Mouse (Mus musculus) adrenal gland, postnatal 36 days (tissue): ENCODE results near the gene Znfx1. TPM values are rescaled to one million over a fixed set of nuclear protein-coding genes. Genes with fewer than 3 reads are reported as not detected.

ENCODE experiments used
- DNase-seq, 2 experiments: peaks; one replicate each; pipeline ENCODE4 v3.0.0; 2021; ENCODE audit warnings: mixed read lengths in 1 of 2
- long read RNA-seq, 2 experiments: library from polyadenylated mRNA; stranded (forward); transcript quantifications; one replicate each; pipeline ENCODE4 v2.0.0; 2021; ENCODE audit warnings: borderline sequencing depth in 2 of 2
- total RNA-seq, 2 experiments: library from RNA; stranded (reverse); gene quantifications; 2 replicates each; pipeline ENCODE4 v1.2.3; 2021

The Znfx1 gene
- total RNA-seq: 10 to 100 TPM; 50.0 to 57.8 TPM
- long read RNA-seq, experiment 1, partial matches to known transcripts: 1 of 4 reads
- long read RNA-seq, experiment 1, other reads (novel, unspliced or antisense): 3 of 4 reads
- long read RNA-seq, experiment 2, full-length matches to known transcripts: 1 of 7 reads
- long read RNA-seq, experiment 2, partial matches to known transcripts: 3 of 7 reads
- long read RNA-seq, experiment 2, other reads (novel, unspliced or antisense): 3 of 7 reads

DNA sequence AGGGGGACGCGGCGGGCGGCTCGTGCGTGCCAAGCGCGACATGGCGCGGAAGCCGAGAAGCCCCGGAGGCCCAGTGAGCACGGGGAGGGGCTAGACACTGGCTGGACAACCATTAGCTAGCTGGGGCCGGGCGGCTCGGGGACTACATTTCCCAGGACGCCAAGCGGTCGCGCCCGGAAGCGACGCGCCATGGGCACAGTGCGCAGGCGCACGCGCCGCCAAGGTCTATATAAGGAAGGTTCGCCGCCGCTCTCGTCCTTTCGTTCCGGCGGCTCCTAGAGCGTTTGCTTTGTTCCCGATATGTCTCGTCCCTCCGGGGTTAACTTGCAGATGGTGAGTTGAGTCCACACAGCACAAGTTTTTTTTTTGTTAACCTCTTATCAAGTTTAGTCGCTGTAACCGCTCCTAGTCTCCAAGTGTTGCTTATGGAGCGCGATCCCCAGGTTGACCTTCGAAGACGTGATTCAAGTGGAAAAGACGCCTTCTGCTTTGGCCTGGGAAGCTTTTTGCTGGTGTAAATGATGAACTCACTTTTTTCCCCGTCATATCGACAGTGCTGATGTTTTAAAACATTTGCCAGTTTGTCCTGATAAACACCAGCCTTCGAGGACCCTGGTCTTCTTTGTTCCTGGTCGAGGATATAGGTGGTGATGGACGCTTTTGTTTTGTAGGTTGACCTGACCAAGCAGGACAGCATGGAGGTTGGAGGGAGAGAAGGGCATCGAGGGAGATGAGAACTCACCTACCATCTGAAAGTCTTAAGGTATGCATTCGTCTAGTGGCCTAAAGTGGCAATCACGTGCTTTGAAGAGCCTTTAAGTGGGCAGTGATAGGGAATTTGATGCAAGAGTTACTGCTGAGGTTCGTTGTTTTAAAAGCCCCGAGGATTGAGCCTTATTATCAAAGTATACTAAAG, at the start of gene Znfx1:
TSS of gene Znfx1 (minus strand) at position 51 of the 916 bp plus-strand sequence.
- peak; percentile 95 for DNase-seq

DNA sequence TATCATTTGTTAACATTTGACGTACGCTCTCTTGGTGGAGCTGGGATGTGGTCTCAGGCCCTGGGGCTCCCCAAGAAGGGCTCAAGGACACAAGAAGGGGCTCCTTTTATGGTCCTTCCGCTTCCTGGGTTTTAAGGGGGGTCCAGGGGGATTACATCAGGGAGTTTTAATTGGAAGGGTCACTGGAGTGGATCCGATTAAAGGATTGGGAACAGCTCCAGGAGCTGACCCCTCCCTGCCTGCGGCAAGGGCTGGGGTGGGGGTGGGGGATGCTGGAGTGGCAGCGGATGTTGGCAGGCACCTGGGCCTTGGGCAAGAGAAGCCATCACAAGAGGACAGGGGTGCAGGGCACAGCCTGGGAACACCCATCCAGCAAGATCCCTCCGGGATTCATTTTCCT, 49.4 kb upstream of the Znfx1 start:
- DNase-seq: no peak

GRCm38 (mm10) chr2:167109506-167109905, 46.7 kb upstream of the Znfx1 start:
- no peak for DNase-seq

GRCm38 (mm10) chr2:167103546-167103945, 40.7 kb upstream of the Znfx1 start:
- DNase-seq: no peak

DNA sequence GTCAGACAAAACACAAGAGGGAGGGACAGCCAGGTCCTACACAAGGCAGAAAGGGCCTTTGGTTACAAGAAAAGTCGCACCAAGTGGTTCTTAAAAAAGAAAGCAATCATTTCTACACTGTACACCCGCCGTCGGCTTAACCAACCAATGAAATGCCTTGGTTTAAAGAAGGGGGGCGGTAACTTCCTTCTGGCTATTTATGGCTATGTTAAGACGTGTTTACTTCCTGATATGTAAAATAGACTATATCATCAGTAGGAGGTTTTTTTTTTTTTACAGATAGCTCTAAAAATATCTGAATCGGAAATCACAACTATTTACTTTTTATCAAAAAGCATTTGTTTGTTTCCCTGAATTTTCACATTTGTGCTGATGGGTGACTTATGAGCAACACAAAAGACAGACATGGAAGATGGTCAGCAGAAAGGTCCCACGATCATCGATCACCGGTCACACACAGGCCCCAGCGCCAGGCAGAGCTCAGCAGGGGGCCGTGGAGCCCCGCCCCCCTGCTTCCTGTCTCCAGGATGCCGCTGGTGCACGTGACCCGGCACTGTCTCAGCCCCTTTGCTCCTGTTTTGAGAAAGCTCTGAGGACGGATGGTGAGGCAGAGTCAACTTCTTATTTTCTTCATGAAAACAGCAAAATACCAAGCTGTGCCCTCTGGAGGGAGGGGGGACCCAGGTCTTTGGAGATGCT, 39.1 kb upstream of the Znfx1 start:
- peak; percentile 53 to 77 for DNase-seq

DNA sequence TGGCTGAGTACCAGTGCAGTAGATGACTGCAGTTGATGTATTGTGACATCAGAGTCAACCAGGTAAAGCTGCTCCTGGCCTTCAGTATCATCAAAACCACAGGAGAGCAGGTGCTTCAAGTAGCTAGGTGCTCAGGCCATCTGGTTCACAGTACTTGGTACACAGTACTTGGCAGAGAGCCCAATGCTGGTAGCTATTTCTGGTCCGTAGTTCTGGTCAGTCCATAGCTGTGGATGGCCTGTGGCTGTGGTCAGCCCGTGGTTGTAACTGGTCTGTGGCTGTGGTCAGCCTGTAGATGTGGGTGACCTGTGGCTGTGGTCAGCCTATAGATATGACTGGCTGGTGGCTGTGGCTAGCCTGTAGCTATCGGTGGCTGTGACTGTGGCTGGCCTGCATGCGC, 31.9 kb upstream of the Znfx1 start:
- no peak for DNase-seq

- DNase-seq: no peak
These were observed 30.5 kb upstream of the Znfx1 start for GRCm38 (mm10) chr2:167093171-167093900.

DNA sequence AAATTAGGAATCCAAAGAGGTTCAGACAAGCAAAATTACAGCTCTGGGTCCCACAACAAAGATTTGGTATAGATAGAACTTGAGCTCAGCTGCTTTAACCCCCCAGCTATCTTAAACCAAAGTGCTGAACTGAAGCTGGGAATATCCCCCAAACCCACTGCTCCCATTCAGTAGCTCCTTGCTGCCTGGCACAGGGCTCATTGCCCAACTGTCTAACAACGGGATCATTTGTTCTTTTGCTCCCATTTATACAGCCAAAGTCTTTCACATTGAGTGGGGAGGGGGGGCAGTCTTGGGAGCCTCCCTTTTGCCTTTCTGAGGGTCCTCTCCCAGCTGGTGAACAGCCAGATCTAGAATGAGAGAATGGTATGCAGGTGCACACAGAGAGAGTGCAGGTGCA, 27.5 kb upstream of the Znfx1 start:
- DNase-seq: no peak

DNA sequence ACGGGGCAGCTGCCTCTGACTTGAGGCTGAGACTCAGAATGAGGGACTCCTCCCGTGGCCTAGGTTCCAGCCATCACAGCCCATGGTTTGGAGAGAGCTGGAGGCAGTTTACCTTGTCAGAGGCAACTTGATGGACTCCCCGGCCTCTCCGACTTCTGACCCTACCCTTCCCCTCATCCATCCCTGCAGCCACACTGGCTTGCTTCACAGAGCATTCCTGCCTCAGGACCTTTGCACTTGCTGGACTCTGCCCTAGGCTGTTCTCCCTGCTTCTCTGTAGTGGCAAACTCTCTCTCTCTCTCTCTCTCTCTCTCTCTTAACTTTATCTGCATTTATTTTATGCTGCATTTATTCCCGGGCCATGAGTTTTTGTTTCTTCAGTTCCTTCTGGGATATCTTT, 24.0 kb upstream of the Znfx1 start:
- no peak for DNase-seq

GRCm38 (mm10) chr2:167086092-167086491, 23.3 kb upstream of the Znfx1 start:
- DNase-seq: no peak

- peak in 1 of 2 experiments; percentile 23 for DNase-seq
These were observed 18.8 kb upstream of the Znfx1 start for GRCm38 (mm10) chr2:167081639-167082038.

GRCm38 (mm10) chr2:167081135-167081534, 18.3 kb upstream of the Znfx1 start:
- DNase-seq: no peak

DNA sequence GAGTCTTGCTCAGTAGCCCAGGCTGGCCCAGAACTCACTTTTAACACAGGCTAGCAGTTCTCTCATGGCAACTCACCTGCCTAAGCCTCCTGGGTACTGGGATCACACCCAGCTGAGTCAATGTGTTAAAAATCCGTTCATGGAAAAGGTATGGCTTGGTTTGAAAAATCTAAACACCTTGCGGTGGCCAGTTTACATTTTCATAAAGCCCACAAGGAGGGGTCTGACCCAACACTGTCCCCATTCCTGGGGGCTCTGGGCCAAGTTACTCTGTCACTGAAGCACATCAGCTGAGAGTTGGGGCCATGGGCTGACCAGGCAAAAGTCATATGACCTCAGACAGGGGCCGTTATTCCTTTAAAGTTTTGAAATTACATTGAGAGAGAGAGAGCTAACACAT, 17.6 kb upstream of the Znfx1 start:
- DNase-seq: no peak

DNA sequence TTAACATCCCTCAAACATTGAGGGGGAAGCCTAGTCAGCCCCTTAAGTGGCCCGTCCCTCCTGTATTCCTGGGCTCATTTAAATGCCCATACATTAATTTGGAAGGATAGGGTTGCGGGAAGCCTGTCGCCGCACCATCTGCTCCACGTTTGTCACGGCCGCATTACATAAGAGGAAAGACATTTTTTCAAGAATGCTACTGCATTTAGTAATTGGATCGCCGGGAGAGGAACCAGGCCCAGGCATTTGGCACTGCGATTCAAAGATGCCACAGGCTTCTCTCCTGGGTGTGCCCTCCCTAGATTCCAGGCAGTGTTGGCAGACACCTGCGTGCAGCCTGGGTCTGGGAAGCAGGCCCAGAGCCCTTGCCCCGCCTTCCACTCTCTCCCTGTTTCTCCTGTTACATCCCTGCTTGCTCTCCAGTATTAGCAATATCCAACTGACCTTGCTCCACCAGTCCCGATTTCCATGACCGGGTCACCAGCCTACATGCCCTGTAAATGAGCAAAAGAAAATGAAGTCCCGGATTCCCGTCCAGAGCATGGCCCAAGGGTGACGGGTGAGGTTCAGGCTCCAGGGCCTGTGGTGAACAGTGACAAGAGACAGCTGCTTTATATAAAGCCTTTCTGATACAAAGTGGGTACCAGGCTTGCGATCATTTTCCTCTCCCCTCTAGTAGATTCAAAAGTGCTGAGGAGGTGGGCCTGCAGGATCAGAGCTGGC, 16.9 kb upstream of the Znfx1 start:
- no peak for DNase-seq

GRCm38 (mm10) chr2:167078931-167079495, 16.2 kb upstream of the Znfx1 start:
- no peak for DNase-seq

DNA sequence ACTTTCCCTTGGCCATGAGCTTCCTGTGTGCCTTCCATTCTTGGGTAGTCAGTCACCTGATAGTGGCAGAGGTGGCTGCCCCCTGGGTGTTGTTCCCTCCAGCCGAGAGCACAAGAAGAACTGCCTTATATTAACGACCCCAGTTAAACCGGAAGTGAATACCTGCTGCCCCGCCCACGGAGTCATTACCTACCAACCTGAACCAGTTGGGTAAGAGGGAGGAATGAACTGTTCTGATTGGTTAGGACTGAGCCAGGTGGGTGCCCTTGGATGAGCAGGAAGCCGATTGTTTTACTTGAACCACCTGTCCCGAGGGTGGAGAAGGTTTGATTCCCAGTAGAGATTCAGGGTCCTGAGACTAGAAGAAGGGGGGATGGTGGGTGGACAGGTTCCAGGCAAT, 15.7 kb upstream of the Znfx1 start:
- DNase-seq: no peak

GRCm38 (mm10) chr2:167077199-167077962, 14.6 kb upstream of the Znfx1 start:
- DNase-seq: no peak

GRCm38 (mm10) chr2:167076759-167077158, 13.9 kb upstream of the Znfx1 start:
- no peak for DNase-seq

DNA sequence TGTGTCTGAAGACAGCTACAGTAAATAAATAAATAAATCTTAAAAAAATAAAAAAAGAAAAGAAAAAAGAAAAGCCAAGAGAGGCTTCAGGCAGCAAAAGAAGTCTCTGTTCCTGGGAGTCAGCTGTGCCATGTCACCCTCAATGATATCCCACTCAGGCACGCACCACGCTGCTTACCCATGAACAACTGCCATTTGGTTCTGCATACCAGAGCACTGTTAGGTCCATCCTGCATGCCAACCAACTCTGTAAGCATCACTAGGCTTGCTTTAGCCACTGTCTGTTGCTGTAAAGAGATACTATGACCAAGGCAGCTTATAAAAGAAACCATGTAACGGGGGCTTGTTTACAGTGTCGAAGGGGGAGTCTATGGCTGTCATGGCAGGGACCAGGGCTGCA, 13.5 kb upstream of the Znfx1 start:
- no peak for DNase-seq

DNA sequence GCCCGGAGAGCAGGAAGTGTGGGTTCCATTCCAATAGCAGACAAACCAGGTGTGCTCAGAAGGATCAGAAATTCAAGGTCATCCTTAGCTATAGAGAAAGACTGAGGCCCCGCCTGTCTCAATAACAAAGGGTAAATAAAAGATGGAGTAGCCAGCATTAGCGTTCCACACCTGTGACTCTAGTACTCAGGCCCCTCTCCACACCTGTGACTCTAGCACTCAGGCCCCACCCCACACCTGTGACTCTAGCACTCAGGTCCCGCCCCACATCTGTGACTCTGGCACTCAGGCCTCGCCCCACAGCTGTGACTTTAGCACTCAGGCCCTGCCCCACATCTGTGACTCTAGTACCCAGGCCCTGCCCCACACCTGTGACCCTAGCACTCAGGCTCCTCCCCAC, 11.8 kb upstream of the Znfx1 start:
- DNase-seq: no peak
